Mouse (Mus musculus) left cerebral cortex, postnatal 10 days (tissue): ENCODE results near the gene Dlg5. TPM values are rescaled to one million over a fixed set of nuclear protein-coding genes. Genes with fewer than 3 reads are reported as not detected.

Source experiments
- microRNA-seq: library from miRNA; unstranded; fragments of <30 nt; microRNA quantifications from one replicate; pipeline ENCODE4 v1.2.0, GENCODE M21; 2022
- total RNA-seq, 2 experiments: library from RNA; stranded (reverse); gene quantifications; 2 replicates each; pipeline ENCODE4 v1.2.3; 2021

The Dlg5 gene
- total RNA-seq, 2 experiments from 2014 or later: 52.3 to 57.3 TPM

Small RNAs within 50 kb of the gene (microRNA-seq; reads per million reads assigned to microRNA genes)
- not detected for gene Mir7210

Other genes with a start within 250 kb of the Dlg5 start
- gene Kcnma1, start 231.4 kb downstream of the Dlg5 start, total RNA-seq: 100 to 1,000 TPM; 152 to 155 TPM
- not detected for gene E330034G19Rik, start 47.3 kb upstream of the Dlg5 start, total RNA-seq
- 10 to 100 TPM; 29.2 to 34.8 TPM for gene Polr3a, start 241.1 kb upstream of the Dlg5 start, total RNA-seq
- 100 to 1,000 TPM; 926 to 937 TPM for gene Rps24, start 241.2 kb upstream of the Dlg5 start, total RNA-seq